Comparison of ENCODE assay signal across 18 mouse cellular contexts in genomic region chr12:59164522-59164921, GRCm38 (mm10). TPM values are rescaled to one million over a fixed set of nuclear protein-coding genes. Genes with fewer than 3 reads are reported as not detected.
DNase-seq lines count a peak whose midpoint lies in the region; ATAC-seq lines count a peak whose summit lies in the region.
"Had no signal": no experiment of that assay in that cellular context is flagged by ENCODE, and none has a peak within 500 bp of the region (broad histone marks: within the 10 kb centered on the region; RNA-seq: fewer than 3 reads in every experiment).

No protein-coding gene starts in this region.

- H3K36me3 ChIP-seq in liver, embryonic 13.5 days, result peaks cover 72% of the 10 kb centered on the region

- DNase-seq in spleen, postnatal 36 days (ENCODE audit: low spot score in 2 of 2), result peak; percentile 3 to 8
- DNase-seq in spleen, postnatal 14 days (ENCODE audit: low spot score in 2 of 2), result no peak
- DNase-seq in c-Kit-positive CD71-positive TER-119-negative erythroid progenitor cells, embryonic 14.5 days (ENCODE audit: low read depth), result peak; percentile 7
- DNase-seq in liver, embryonic 13.5 days, result no peak
- DNase-seq in urinary bladder, postnatal 25 days (ENCODE audit: low spot score), result no peak
- no peak for DNase-seq in right cerebral cortex, postnatal 36 days (ENCODE audit: low spot score in 2 of 2)
- no peak for DNase-seq in testis, postnatal 10 days (ENCODE audit: low spot score)
- DNase-seq: adrenal gland, postnatal 25 days; cerebellum, adult 2 months; cerebellum, postnatal 10 days; gastrocnemius, adult 2 months; gastrocnemius, postnatal 25 days had no signal

- peak; percentile 57; the same call in 1 of the 2 replicates for ATAC-seq in liver, embryonic 13.5 days (ENCODE audit: low read depth)
- ATAC-seq: activated CD4-positive, CD25-positive, alpha-beta regulatory T cell, adult 4 months; forebrain, embryonic 13.5 days had no signal

- no peak overlapping the region for H3K9ac ChIP-seq in liver, embryonic 13.5 days
- H3K9ac ChIP-seq: embryonic facial prominence, embryonic 12.5 days; forebrain, embryonic 13.5 days; heart, embryonic 12.5 days; hindbrain, embryonic 14.5 days had no signal

- H3K4me3 ChIP-seq in liver, embryonic 13.5 days (replicated peaks), result no peak overlapping the region
- H3K4me3 ChIP-seq: embryonic facial prominence, embryonic 12.5 days; forebrain, embryonic 13.5 days; gastrocnemius, adult 2 months; heart, embryonic 12.5 days; hindbrain, embryonic 10.5 days had no signal

- H3K27ac ChIP-seq in liver, embryonic 13.5 days, result no peak overlapping the region
- H3K27ac ChIP-seq: embryonic facial prominence, embryonic 12.5 days; forebrain, embryonic 13.5 days; gastrocnemius, adult 2 months; hindbrain, embryonic 10.5 days; hindbrain, embryonic 14.5 days had no signal

- H3K4me1 ChIP-seq in liver, embryonic 13.5 days (replicated peaks), result peaks cover 15% of the 10 kb centered on the region
- H3K4me1 ChIP-seq: embryonic facial prominence, embryonic 12.5 days; forebrain, embryonic 13.5 days; heart, embryonic 12.5 days; hindbrain, embryonic 10.5 days had no signal

- no peaks in the 10 kb centered on the region for H3K9me3 ChIP-seq in liver, embryonic 13.5 days (replicated peaks)
- H3K9me3 ChIP-seq: embryonic facial prominence, embryonic 12.5 days; forebrain, embryonic 13.5 days; heart, embryonic 12.5 days; hindbrain, embryonic 10.5 days had no signal

- no peak overlapping the region for H3K4me2 ChIP-seq in liver, embryonic 13.5 days
- H3K4me2 ChIP-seq: embryonic facial prominence, embryonic 12.5 days; forebrain, embryonic 13.5 days; heart, embryonic 12.5 days; hindbrain, embryonic 14.5 days had no signal

- 48% methylated on average over 6 of the region's 6 CpGs for WGBS in liver, embryonic 13.5 days (ENCODE audit: insufficient replicate concordance)

- no peaks in the 10 kb centered on the region for H3K27me3 ChIP-seq in liver, embryonic 13.5 days
- H3K27me3 ChIP-seq: embryonic facial prominence, embryonic 12.5 days; forebrain, embryonic 13.5 days; heart, embryonic 12.5 days had no signal

RNA-seq across cellular contexts. Expression of gene Fbxo33, which starts 55.0 kb away (rescaled TPM):
- 8.8 and 9.6 TPM in 2 replicates for polyA plus RNA-seq in liver, embryonic 13.5 days (2015; fragmentation: Nextera tagmentation; extraction: Ambion mirVana)

Comparison
In these comparisons a context has a peak if more than half of its experiments do, and no peak if none do; other contexts are left out.
1. DNase-seq: peak in spleen, postnatal 36 days (2 of 2) and c-Kit-positive CD71-positive TER-119-negative erythroid progenitor cells, embryonic 14.5 days (single experiment); none in spleen, postnatal 14 days (0 of 2), liver, embryonic 13.5 days (single experiment), urinary bladder, postnatal 25 days (single experiment), right cerebral cortex, postnatal 36 days (0 of 2) and testis, postnatal 10 days (single experiment).